Mouse (Mus musculus) liver, adult 2 months (tissue): ENCODE measurements around the gene Lipt1.

ENCODE experiments used
- CTCF ChIP-seq: fragments of 200-500 bp; IDR thresholded peaks from 2 replicates; pipeline ENCODE4 v1.5.1; 2011; ENCODE audit warnings: low read depth, low read length, control low read depth
- POLR2A ChIP-seq: fragments of 200-500 bp; IDR thresholded peaks from 2 replicates; pipeline ENCODE4 v1.6.1; 2011; ENCODE audit warnings: low read length, control low read depth; ENCODE audit not compliant: insufficient read depth; ENCODE audit errors: extremely low read depth

GRCm38 (mm10) chr1:37865401-37866215 is 5.9 kb upstream of the Lipt1 start:
- no peak for TF ChIP-seq CTCF
- no peak for TF ChIP-seq POLR2A
